Mouse (Mus musculus): ENCODE results near the gene Bscl2. TPM values are rescaled to one million over a fixed set of nuclear protein-coding genes. Genes with fewer than 3 reads are reported as not detected.
"Not testable (repeated sequence)": the region's sequence is repeated elsewhere in the genome, so short reads cannot be mapped to it uniquely, and the experiment has no call there.

The Bscl2 gene
- polyA plus RNA-seq, 1 experiment from 2014 or later, result 42.5 TPM

DNA sequence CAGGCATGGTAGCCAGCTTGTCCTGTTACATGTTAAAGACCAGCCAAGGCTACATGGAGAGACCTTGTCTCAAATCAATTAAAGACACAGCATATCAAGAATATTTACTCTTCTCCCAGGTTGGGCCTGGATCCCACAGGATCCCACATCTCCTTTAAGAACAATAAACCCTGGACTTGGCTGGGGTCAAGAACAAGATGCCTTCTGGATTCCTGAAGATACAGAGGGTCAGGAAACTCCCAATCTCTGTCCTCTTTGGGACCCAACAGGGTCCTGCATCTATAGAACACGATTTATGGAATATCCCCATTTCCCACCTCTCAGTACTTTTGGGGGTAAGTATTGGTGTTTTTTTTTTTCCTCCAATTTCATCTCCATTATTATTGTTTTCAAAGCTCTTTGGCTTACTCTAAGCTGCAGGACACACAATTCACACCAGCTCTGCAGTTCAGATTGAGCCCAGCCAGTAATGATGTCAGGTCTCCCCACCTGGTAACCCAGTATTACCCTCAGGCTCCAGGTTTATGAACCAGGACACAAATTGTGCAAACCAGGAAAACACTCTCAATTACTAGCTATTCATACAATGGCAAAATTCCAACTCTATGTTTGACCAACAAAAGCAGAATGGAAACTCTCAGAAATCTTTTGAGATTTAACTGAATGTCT lies 49.8 kb downstream of the Bscl2 start:
- 0 out of 2 replicates have a peak, but pooled peaks cover 10% of the 10 kb centered on the region for H3K4me1 ChIP-seq (ENCODE audit: control insufficient read depth, insufficient read depth, low read length)
- H3K9me3 ChIP-seq (ENCODE audit: control insufficient read depth, low read depth, low read length), result no peaks in the 10 kb centered on the region
- no peak overlapping the region for H3K9ac ChIP-seq (replicated peaks; ENCODE audit: low read depth, low read length)
- ATAC-seq (ENCODE audit: insufficient number of reproducible peaks, insufficient read depth, low FRiP score, low read depth), result no peak
- H3K4me3 ChIP-seq (ENCODE audit: low read depth, low read length), result peak overlapping the region; percentile 59
- H3K27ac ChIP-seq (ENCODE audit: low read length), result peak overlapping the region; percentile 85; the same call in 1 of the 2 replicates
- peak overlapping the region; percentile 64 for H3K4me2 ChIP-seq (replicated peaks; ENCODE audit: low read depth, low read length)
- peaks cover 9% of the 10 kb centered on the region for H3K36me3 ChIP-seq (ENCODE audit: control insufficient read depth, insufficient read depth, low read length)
- H3K27me3 ChIP-seq (ENCODE audit: control insufficient read depth, insufficient read depth, low read length), result no peaks in the 10 kb centered on the region
- 55% methylated on average over 1 of the region's 1 CpGs for WGBS

DNA sequence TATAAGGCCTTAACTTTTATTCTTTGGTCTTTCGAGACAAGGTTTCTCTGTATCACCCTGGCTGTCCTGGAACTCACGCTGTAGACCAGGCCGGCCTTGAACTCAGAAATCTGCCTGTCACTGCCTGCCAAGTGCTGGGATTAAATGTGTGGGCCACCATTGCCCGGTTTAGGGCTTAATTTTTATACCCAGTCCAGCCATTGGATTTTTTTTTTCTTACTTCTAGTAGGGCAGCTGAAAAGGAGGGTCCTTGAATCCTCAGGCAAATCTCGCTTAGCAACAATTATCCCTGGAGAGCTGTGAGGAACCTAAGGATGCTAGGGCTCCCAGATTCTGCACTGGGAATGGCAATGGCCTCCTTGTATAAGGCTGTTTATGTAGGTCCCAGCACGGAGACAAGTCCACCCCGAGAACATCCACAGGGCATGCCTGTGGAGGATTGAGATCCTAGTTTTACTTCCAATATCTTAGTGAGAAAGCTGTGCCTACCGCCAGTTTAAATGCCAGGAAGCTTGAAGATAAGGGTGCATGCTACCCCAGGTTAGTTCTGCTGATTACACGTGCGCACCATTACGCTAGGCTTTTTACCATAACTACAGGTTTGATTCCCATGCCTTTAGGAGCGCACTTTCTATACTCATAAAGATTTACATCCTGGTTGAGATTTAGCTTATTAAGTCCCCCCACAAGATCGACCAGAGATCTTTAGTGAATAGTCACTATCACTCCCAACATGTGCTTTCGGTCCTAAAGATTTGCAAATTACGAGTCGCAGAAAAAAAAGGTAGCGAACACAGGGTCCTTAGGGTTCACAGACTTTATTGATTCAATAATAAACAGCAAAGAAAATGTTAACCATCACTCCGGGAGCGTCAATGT lies 50.6 kb downstream of the Bscl2 start:
- Histone ChIP-seq H3K27me3 (ENCODE audit: control insufficient read depth, insufficient read depth, low read length) (no peaks in the 10 kb centered on the region), H3K27ac (ENCODE audit: low read length) (peak overlapping the region; percentile 85), H3K9me3 (ENCODE audit: control insufficient read depth, low read depth, low read length) (no peaks in the 10 kb centered on the region), H3K4me3 (ENCODE audit: low read depth, low read length) (peak overlapping the region; percentile 59), H3K9ac (replicated peaks; ENCODE audit: low read depth, low read length) (peak overlapping the region; percentile 59), H3K4me1 (ENCODE audit: control insufficient read depth, insufficient read depth, low read length) (0 out of 2 replicates have a peak, but pooled peaks cover 10% of the 10 kb centered on the region), H3K4me2 (replicated peaks; ENCODE audit: low read depth, low read length) (peak overlapping the region; percentile 64), H3K36me3 (ENCODE audit: control insufficient read depth, insufficient read depth, low read length) (peaks cover 9% of the 10 kb centered on the region)
- ATAC-seq (ENCODE audit: insufficient number of reproducible peaks, insufficient read depth, low FRiP score, low read depth), result no peak
- WGBS, result 13% methylated on average over 19 of the region's 19 CpGs

DNA sequence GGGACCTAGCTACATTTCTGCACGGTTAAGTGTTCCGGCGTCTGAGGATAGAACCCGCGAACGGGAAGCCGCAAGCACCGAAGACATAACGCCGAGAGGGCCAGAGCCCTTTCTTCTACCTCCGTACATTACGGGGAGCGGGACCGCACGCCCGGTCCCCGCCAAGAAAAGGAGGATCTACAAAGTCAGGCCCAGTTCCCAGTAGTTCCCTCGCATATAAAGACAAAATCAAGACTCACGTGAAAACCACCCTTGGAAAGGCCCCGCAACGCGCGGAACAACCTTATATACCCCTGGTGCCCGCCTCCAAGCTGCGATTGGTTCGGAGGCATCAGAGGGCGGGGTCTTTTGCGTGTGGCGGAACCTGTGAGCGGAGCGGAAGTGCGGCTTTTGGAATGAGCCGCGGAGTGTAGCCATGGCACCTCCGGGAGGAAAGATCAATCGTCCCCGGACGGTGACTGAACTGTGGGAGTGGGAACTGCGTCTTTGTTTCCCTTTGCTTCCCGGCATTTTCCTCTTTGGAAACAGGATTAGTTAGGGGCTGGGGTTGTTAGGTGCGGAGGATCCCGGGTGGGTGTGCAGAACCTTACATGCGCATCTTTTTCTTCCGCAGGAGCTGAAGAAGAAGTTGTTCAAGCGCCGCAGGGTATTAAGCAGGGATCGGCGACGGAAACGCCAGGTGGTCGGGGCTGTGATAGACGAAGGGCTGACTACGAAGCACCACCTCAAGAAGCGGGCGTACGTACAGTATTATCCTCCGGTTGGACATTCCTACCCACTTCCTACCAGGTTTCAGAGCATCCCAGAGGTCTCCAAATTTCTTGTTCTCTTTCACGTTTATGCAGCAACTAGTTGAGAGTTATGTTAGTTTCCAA lies 51.5 kb downstream of the Bscl2 start, which contains the start of the genes 1810009A15Rik and Gm49416:
Gene 1810009A15Rik (plus strand): TSS at position 343 of the 875 bp plus-strand sequence.
Gene Gm49416 (plus strand): TSS at position 416 of the 875 bp plus-strand sequence.
- WGBS, result under 1% methylated on average over 58 of the region's 58 CpGs
- Histone ChIP-seq H3K9me3 (ENCODE audit: control insufficient read depth, low read depth, low read length) (no peaks in the 10 kb centered on the region), H3K9ac (replicated peaks; ENCODE audit: low read depth, low read length) (peak within 1 kb of the TSS; percentile 59), H3K4me3 (ENCODE audit: low read depth, low read length) (peak within 1 kb of the TSS; percentile 59), H3K36me3 (ENCODE audit: control insufficient read depth, insufficient read depth, low read length) (peaks cover 9% of the 10 kb centered on the region), H3K4me2 (replicated peaks; ENCODE audit: low read depth, low read length) (peak within 1 kb of the TSS; percentile 76), H3K27me3 (ENCODE audit: control insufficient read depth, insufficient read depth, low read length) (no peaks in the 10 kb centered on the region), H3K4me1 (ENCODE audit: control insufficient read depth, insufficient read depth, low read length) (peaks cover 12% of the 10 kb centered on the region; the same call in 1 of the 2 replicates), H3K27ac (ENCODE audit: low read length) (peak within 1 kb of the TSS; percentile 89)
- peak; percentile 95 for ATAC-seq (ENCODE audit: insufficient number of reproducible peaks, insufficient read depth, low FRiP score, low read depth)

DNA sequence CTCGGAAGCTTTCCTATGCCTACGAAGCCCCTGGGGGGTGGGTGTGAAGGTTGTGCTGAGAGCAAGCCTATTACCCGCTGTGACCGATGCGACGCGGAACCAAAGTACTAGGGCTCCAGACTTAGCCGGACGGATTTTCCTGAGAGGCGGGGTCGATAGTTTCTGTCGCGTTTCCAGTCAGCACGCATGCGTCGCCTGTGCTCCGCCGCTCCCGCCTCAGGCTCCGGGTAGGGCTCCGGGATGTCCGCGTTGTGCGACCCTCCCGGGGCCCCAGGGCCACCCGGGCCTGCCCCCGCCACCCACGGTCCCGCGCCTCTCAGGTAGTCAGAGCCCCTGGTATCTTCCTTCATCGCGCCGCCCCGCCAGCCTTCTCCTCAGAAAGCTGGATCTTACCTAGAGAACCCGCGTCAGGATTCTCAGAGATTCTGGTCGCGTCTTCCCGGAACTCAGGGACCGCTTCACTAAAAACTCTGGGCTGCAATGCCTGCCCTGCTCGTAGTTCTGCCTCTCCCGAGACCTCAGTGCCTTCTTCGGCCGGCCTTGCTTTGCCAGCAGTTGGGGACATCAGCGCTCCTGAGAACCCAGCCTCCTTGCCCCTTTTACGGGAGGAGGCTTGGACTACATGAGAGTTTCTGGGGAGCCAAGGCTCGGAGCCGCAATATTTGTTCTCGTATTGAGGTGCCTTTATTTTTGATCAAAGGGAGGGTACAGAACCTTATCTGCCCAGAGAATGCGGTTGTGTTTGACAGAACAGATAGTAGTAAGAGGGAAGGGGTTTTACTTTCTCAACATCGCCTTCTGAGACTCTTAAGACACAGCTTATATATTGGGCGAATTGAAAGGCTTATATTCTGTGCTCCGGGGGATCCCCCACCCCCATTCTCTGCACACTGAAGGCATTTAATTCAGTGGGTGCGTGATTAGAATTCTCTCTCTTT lies 55.8 kb downstream of the Bscl2 start, which contains the start of gene Ints5:
Gene Ints5 (plus strand): TSS at position 177 of the 938 bp plus-strand sequence.
- peak within 1 kb of the TSS; percentile 89 for H3K4me3 ChIP-seq (ENCODE audit: low read depth, low read length)
- peak within 1 kb of the TSS; percentile 92 for H3K9ac ChIP-seq (replicated peaks; ENCODE audit: low read depth, low read length)
- WGBS, result 2% methylated on average over 54 of the region's 54 CpGs
- H3K27me3 ChIP-seq (ENCODE audit: control insufficient read depth, insufficient read depth, low read length), result no peaks in the 10 kb centered on the region
- H3K4me2 ChIP-seq (replicated peaks; ENCODE audit: low read depth, low read length), result peak within 1 kb of the TSS; percentile 80
- peaks cover 28% of the 10 kb centered on the region for H3K36me3 ChIP-seq (ENCODE audit: control insufficient read depth, insufficient read depth, low read length)
- peaks cover 18% of the 10 kb centered on the region for H3K4me1 ChIP-seq (ENCODE audit: control insufficient read depth, insufficient read depth, low read length)
- ATAC-seq (ENCODE audit: insufficient number of reproducible peaks, insufficient read depth, low FRiP score, low read depth), result peak; percentile 68
- H3K9me3 ChIP-seq (ENCODE audit: control insufficient read depth, low read depth, low read length), result no peaks in the 10 kb centered on the region
- peak within 1 kb of the TSS; percentile 89 for H3K27ac ChIP-seq (ENCODE audit: low read length)

- H3K27ac ChIP-seq (ENCODE audit: low read length), result no peak overlapping the region
- no peak for ATAC-seq (ENCODE audit: insufficient number of reproducible peaks, insufficient read depth, low FRiP score, low read depth)
- 96% methylated on average over 9 of the region's 9 CpGs for WGBS
These were observed 58.2 kb downstream of the Bscl2 start for GRCm38 (mm10) chr19:8895397-8895960.

DNA sequence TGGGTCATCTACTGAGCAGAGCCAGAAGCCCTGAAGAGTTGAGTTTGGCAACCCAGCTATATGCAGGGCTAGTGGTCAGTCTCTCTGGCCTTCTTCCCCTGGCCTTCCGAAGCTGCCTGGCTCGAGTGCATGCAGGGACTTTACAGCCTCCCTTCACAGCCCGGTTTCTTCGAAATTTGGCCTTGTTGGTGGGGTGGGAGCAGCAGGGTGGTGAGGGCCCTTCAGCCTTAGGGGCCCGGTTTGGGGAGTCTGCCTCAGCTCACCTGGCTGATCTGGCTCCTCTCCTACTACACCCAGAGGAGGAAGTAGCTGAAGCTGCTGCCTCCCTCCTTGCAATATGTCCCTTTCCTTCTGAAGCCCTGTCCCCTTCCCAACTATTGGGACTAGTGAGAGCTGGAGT lies 59.0 kb downstream of the Bscl2 start:
- Histone ChIP-seq H3K36me3 (ENCODE audit: control insufficient read depth, insufficient read depth, low read length) (peaks cover 25% of the 10 kb centered on the region), H3K4me1 (ENCODE audit: control insufficient read depth, insufficient read depth, low read length) (peaks cover 20% of the 10 kb centered on the region)
- not testable (repeated sequence) for H3K9me3 ChIP-seq (ENCODE audit: control insufficient read depth, low read depth, low read length); H3K27me3 ChIP-seq (ENCODE audit: control insufficient read depth, insufficient read depth, low read length); H3K27ac ChIP-seq (ENCODE audit: low read length); H3K4me3 ChIP-seq (ENCODE audit: low read depth, low read length); H3K9ac ChIP-seq (replicated peaks; ENCODE audit: low read depth, low read length); ATAC-seq (ENCODE audit: insufficient number of reproducible peaks, insufficient read depth, low FRiP score, low read depth); H3K4me2 ChIP-seq (replicated peaks; ENCODE audit: low read depth, low read length)
- 81% methylated on average over 5 of the region's 5 CpGs for WGBS

More at GRCm38 (mm10) chr19:8895397-8895960, 58.2 kb downstream of the Bscl2 start:
- no peaks in the 10 kb centered on the region for H3K27me3 ChIP-seq (ENCODE audit: control insufficient read depth, insufficient read depth, low read length)
- H3K4me3 ChIP-seq (ENCODE audit: low read depth, low read length), result no peak overlapping the region
- H3K9ac ChIP-seq (replicated peaks; ENCODE audit: low read depth, low read length), result no peak overlapping the region
- peaks cover 28% of the 10 kb centered on the region for H3K36me3 ChIP-seq (ENCODE audit: control insufficient read depth, insufficient read depth, low read length)
- no peak overlapping the region for H3K4me2 ChIP-seq (replicated peaks; ENCODE audit: low read depth, low read length)
- no peaks in the 10 kb centered on the region for H3K9me3 ChIP-seq (ENCODE audit: control insufficient read depth, low read depth, low read length)
- peaks cover 20% of the 10 kb centered on the region for H3K4me1 ChIP-seq (ENCODE audit: control insufficient read depth, insufficient read depth, low read length)

- H3K4me1 ChIP-seq (ENCODE audit: control insufficient read depth, insufficient read depth, low read length), result peaks cover 20% of the 10 kb centered on the region
- H3K27me3 ChIP-seq (ENCODE audit: control insufficient read depth, insufficient read depth, low read length); H3K9me3 ChIP-seq (ENCODE audit: control insufficient read depth, low read depth, low read length): not testable (repeated sequence)
- H3K9ac ChIP-seq (replicated peaks; ENCODE audit: low read depth, low read length), result peak overlapping the region; percentile 42; the same call in 1 of the 2 replicates
- peak; percentile 28; the same call in 1 of the 2 replicates for ATAC-seq (ENCODE audit: insufficient number of reproducible peaks, insufficient read depth, low FRiP score, low read depth)
- whole genome bisulfite sequencing, result 22% methylated on average over 21 of the region's 21 CpGs
- peak overlapping the region; percentile 99; the same call in 1 of the 2 replicates for H3K4me3 ChIP-seq (ENCODE audit: low read depth, low read length)
- H3K4me2 ChIP-seq (replicated peaks; ENCODE audit: low read depth, low read length), result peak overlapping the region; percentile 50
- H3K27ac ChIP-seq (ENCODE audit: low read length), result peak overlapping the region; percentile 87
- H3K36me3 ChIP-seq (ENCODE audit: control insufficient read depth, insufficient read depth, low read length), result peaks cover 21% of the 10 kb centered on the region
These were observed 60.1 kb downstream of the Bscl2 start for GRCm38 (mm10) chr19:8897211-8897864.

Data from stomach, embryonic 14.5 days (tissue).